Mouse (Mus musculus) central nervous system, embryonic 14 days (tissue): ENCODE data around the gene Cracr2b. TPM values are rescaled to one million over a fixed set of nuclear protein-coding genes. Genes with fewer than 3 reads are reported as not detected.

Experiments used
- polyA plus RNA-seq: library from polyadenylated mRNA; depleted of rRNA; stranded (reverse); fragments of >200 nt; gene quantifications from 2 replicates; pipeline ENCODE4 v1.2.3, GENCODE M21; 2012; rRNA removed

Cracr2b gene
- polyA plus RNA-seq: 4.3 and 5.9 TPM in 2 replicates

GRCm38 (mm10) chr7:141460391-141461113 lies at the start of gene Cracr2b:
Gene Cracr2b (plus strand): TSS chr7:141461094.

GRCm38 (mm10) chr7:141413809-141414584 lies 46.9 kb upstream of the Cracr2b start, which contains the start of gene Gatd1:
Gene Gatd1 (minus strand): TSS chr7:141414136.

GRCm38 (mm10) chr7:141429310-141429709 lies 31.6 kb upstream of the Cracr2b start, which contains the start of gene Cend1:
Gene Cend1 (minus strand): TSS chr7:141429491.

GRCm38 (mm10) chr7:141437178-141438120 lies 23.4 kb upstream of the Cracr2b start, which contains the start of gene Slc25a22:
Gene Slc25a22 (minus strand): TSS chr7:141437892.

DNA sequence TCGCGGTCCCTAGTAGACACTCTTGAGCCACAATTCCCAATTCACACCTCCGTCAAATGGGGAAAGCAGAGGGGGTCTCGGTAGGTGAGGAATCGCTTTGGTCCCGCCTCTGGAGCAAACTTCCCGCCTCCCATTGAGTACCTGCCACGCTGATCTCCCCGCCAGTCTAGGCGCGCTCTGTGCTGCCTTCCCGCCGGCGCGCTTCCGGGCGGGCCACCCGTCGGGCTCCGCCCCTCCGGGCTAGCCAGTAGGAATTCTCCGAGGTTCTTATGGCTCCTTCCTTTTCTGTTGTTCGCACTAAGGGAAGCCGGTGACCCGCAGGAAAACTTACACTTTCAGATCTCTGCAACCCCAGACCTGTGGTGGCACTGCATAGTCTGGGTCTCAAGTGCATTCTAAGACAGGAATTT lies 17.1 kb upstream of the Cracr2b start, which contains the start of gene Pidd1:
Gene Pidd1 (minus strand): TSS at position 198 of the 410 bp plus-strand sequence.

GRCm38 (mm10) chr7:141447110-141447991 lies 13.5 kb upstream of the Cracr2b start, which contains the start of gene Rplp2:
Gene Rplp2 (plus strand): TSS chr7:141447370.

DNA sequence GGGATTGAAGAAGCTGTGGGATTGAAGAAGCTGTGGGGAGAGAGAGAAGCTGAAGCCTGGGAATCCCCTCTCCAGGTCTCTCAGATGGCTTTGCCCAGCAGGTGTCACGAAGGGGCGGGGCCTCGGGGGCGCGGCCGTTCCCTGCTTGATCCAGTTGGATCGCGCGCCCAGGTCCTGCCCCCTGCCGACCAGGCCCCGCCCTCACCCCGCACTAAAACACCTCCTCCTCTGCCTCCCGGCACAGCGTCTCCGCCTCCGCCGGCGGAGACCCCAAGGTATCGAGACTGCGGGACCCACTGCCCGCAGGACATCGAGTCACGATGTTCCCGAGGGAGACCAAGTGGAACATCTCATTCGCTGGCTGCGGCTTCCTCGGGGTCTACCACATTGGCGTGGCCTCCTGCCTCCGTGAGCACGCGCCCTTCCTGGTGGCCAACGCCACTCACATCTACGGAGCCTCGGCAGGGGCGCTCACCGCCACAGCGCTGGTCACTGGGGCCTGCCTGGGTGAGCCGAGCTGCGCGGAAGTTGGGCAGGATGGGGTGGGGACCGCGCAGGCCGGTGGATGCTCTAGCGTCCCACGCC lies 5.8 kb upstream of the Cracr2b start, which contains the start of gene Pnpla2:
Gene Pnpla2 (plus strand): TSS at position 232 of the 585 bp plus-strand sequence.

GRCm38 (mm10) chr7:141467230-141468030 lies 6.5 kb downstream of the Cracr2b start, which contains the start of gene Cd151:
Gene Cd151 (plus strand): TSS chr7:141467392.

DNA sequence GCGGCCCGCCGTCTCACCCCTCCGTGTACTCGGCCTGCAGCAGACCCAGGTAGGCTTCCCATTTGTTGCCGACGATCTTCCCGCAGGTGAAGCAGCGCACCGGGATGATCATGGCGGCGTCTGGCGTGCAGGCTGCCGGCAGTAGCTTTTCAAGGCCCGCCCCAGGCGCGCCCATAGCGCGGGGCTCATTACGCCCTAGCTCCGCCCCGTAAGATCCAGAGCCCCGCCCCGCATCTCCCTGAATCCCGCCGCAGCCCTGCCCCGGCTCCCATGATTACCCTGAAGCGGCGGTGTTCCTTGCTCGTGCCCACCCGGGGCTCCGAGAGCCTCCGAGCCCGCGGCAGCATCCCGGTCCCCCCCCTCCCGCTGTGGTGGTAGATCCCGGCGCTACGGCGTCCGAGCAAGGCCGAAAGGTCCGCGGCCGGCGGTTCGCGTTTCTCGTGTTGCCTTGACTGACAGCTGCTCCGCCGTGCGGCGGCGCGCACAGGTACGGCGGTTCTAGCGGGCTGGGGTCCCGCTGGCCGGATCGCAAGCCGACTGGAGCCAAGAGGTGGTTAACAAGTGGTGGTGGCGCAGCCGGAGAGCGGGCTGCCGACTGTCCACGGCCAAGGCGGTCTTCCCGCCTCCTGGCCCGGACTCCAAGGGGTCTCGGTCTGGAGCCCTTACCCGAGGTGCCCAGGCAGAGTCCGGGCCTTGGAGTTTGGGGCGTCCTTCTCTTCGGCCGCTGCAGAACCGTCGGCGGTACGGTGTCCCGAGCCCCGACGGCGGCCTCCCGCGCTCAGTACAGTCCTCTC lies 14.3 kb downstream of the Cracr2b start, which contains the start of the genes Polr2l and Tspan4:
Gene Polr2l (minus strand): TSS at position 122 of the 794 bp plus-strand sequence.
Gene Tspan4 (plus strand): TSS at position 230 of the 794 bp plus-strand sequence.

Other genes starting within 250 kb of the Cracr2b start
- 4.9 and 5.2 TPM in 2 replicates for gene Lmntd2, start 247.0 kb upstream of the Cracr2b start, polyA plus RNA-seq
- gene Rassf7, start 245.2 kb upstream of the Cracr2b start, polyA plus RNA-seq: 29.0 and 31.4 TPM in 2 replicates
- 33.3 and 39.2 TPM in 2 replicates for gene Phrf1, start 232.3 kb upstream of the Cracr2b start, polyA plus RNA-seq
- gene Irf7, start 194.6 kb upstream of the Cracr2b start, polyA plus RNA-seq: 6.9 and 11.5 TPM in 2 replicates
- gene Cdhr5, start 184.3 kb upstream of the Cracr2b start, polyA plus RNA-seq: 0.01 and 0.03 TPM in 2 replicates
- 1.7 and 4.0 TPM in 2 replicates for gene Sct, start 182.0 kb upstream of the Cracr2b start, polyA plus RNA-seq
- 1.1 TPM in 2 replicates for gene Drd4, start 169.1 kb upstream of the Cracr2b start, polyA plus RNA-seq
- 74.1 and 82.3 TPM in 2 replicates for gene Deaf1, start 133.4 kb upstream of the Cracr2b start, polyA plus RNA-seq
- gene Tmem80, start 133.4 kb upstream of the Cracr2b start, polyA plus RNA-seq: 75.9 and 79.9 TPM in 2 replicates
- gene Eps8l2, start 122.2 kb upstream of the Cracr2b start, polyA plus RNA-seq: 0.98 and 3.3 TPM in 2 replicates
- gene Taldo1, start 68.9 kb upstream of the Cracr2b start, polyA plus RNA-seq: 259 and 309 TPM in 2 replicates
- gene Gatd1, start 47.0 kb upstream of the Cracr2b start, polyA plus RNA-seq: 68.5 and 73.1 TPM in 2 replicates
- gene Cend1, start 31.6 kb upstream of the Cracr2b start, polyA plus RNA-seq: 34.4 and 41.7 TPM in 2 replicates
- 129 and 134 TPM in 2 replicates for gene Slc25a22, start 23.2 kb upstream of the Cracr2b start, polyA plus RNA-seq
- 17.0 and 20.2 TPM in 2 replicates for gene Pidd1, start 17.1 kb upstream of the Cracr2b start, polyA plus RNA-seq
- gene Rplp2, start 13.7 kb upstream of the Cracr2b start, polyA plus RNA-seq: 1,057 and 1,069 TPM in 2 replicates
- gene Pnpla2, start 5.9 kb upstream of the Cracr2b start, polyA plus RNA-seq: 16.5 and 18.9 TPM in 2 replicates
- 101 and 105 TPM in 2 replicates for gene Cd151, start 6.3 kb downstream of the Cracr2b start, polyA plus RNA-seq
- gene Polr2l, start 14.0 kb downstream of the Cracr2b start, polyA plus RNA-seq: 47.7 and 49.9 TPM in 2 replicates
- gene Tspan4, start 14.1 kb downstream of the Cracr2b start, polyA plus RNA-seq: 30.6 and 45.5 TPM in 2 replicates
- gene Chid1, start 78.8 kb downstream of the Cracr2b start, polyA plus RNA-seq: 27.8 and 31.7 TPM in 2 replicates
- gene Ap2a2, start 101.1 kb downstream of the Cracr2b start, polyA plus RNA-seq: 52.0 and 54.8 TPM in 2 replicates
- 0.04 and 0.05 TPM in 2 replicates for gene Muc6, start 194.2 kb downstream of the Cracr2b start, polyA plus RNA-seq
- 1.0 and 1.4 TPM in 2 replicates for gene Muc2, start 229.2 kb downstream of the Cracr2b start, polyA plus RNA-seq